Mouse (Mus musculus): ENCODE data around the gene Olfr92. TPM values are rescaled to one million over a fixed set of nuclear protein-coding genes. Genes with fewer than 3 reads are reported as not detected.

The Olfr92 gene
- total and polyA plus RNA-seq, 2 experiments from 2014 or later: not detected

- WGBS: 73% methylated on average over 3 of the region's 3 CpGs
- Histone ChIP-seq H3K9me3 (ENCODE audit: low read length) (no peaks in the 10 kb centered on the region), H3K9ac (replicated peaks; ENCODE audit: low read length, poor library complexity, severe bottlenecking) (no peak overlapping the region), H3K36me3 (ENCODE audit: insufficient read depth, low read length) (peaks cover 67% of the 10 kb centered on the region), H3K27ac (ENCODE audit: low read depth, low read length) (no peak overlapping the region; the same call in 1 of the 2 replicates), H3K27me3 (ENCODE audit: insufficient read depth, low read length) (no peaks in the 10 kb centered on the region), H3K4me3 (ENCODE audit: low read depth, low read length) (no peak overlapping the region), H3K4me1 (ENCODE audit: insufficient read depth, low read length) (no peaks in the 10 kb centered on the region), H3K4me2 (ENCODE audit: low read depth, low read length, poor library complexity, severe bottlenecking) (no peak overlapping the region)
- DNase-seq (ENCODE audit: low spot score) (no peak), ATAC-seq (ENCODE audit: low FRiP score) (no peak)
- no peak for TF ChIP-seq CTCF (IDR thresholded peaks at IDR 0.05)
Observed at GRCm38 (mm10) chr17:37061435-37061834, 58.5 kb downstream of the Olfr92 start.

Other genes with a start within 250 kb of the Olfr92 start
- gene Trim40, start 230.0 kb downstream of the Olfr92 start, total RNA-seq (2014; rRNA removed): not detected in 2 replicates
- gene Trim40, start 230.0 kb downstream of the Olfr92 start, polyA plus RNA-seq (2015; fragmentation: Nextera tagmentation; extraction: Ambion mirVana): 0.19 and 0.25 TPM in 2 replicates
- not detected in 2 replicates for gene Trim31, start 222.0 kb downstream of the Olfr92 start, total RNA-seq (2014; rRNA removed)
- gene Trim31, start 222.0 kb downstream of the Olfr92 start, polyA plus RNA-seq (2015; fragmentation: Nextera tagmentation; extraction: Ambion mirVana): not detected in 2 replicates
- gene Rnf39, start 177.2 kb downstream of the Olfr92 start, total RNA-seq (2014; rRNA removed): 3.9 TPM in 2 replicates
- gene Rnf39, start 177.2 kb downstream of the Olfr92 start, polyA plus RNA-seq (2015; fragmentation: Nextera tagmentation; extraction: Ambion mirVana): 2.8 and 3.3 TPM in 2 replicates
- gene Ppp1r11, start 168.3 kb downstream of the Olfr92 start, total RNA-seq (2014; rRNA removed): 54.0 and 64.5 TPM in 2 replicates
- 143 and 166 TPM in 2 replicates for gene Ppp1r11, start 168.3 kb downstream of the Olfr92 start, polyA plus RNA-seq (2015; fragmentation: Nextera tagmentation; extraction: Ambion mirVana)
- 31.6 and 37.1 TPM in 2 replicates for gene Znrd1, start 161.5 kb downstream of the Olfr92 start, total RNA-seq (2014; rRNA removed)
- gene Znrd1, start 161.5 kb downstream of the Olfr92 start, polyA plus RNA-seq (2015; fragmentation: Nextera tagmentation; extraction: Ambion mirVana): 42.4 and 43.7 TPM in 2 replicates
- gene Znrd1as, start 161.5 kb downstream of the Olfr92 start, total RNA-seq (2014; rRNA removed): 2.1 and 3.5 TPM in 2 replicates
- gene Znrd1as, start 161.5 kb downstream of the Olfr92 start, polyA plus RNA-seq (2015; fragmentation: Nextera tagmentation; extraction: Ambion mirVana): 2.8 and 3.0 TPM in 2 replicates
- not detected in 2 replicates for gene 2410137M14Rik, start 138.9 kb downstream of the Olfr92 start, total RNA-seq (2014; rRNA removed)
- gene 2410137M14Rik, start 138.9 kb downstream of the Olfr92 start, polyA plus RNA-seq (2015; fragmentation: Nextera tagmentation; extraction: Ambion mirVana): 0.39 and 0.52 TPM in 2 replicates
- 2.0 and 4.3 TPM in 2 replicates for gene H2-M5, start 130.6 kb downstream of the Olfr92 start, total RNA-seq (2014; rRNA removed)
- gene H2-M5, start 130.6 kb downstream of the Olfr92 start, polyA plus RNA-seq (2015; fragmentation: Nextera tagmentation; extraction: Ambion mirVana): 1.3 and 1.6 TPM in 2 replicates
- gene Zfp57, start 118.9 kb downstream of the Olfr92 start, total RNA-seq (2014; rRNA removed): 140 and 182 TPM in 2 replicates
- 166 and 171 TPM in 2 replicates for gene Zfp57, start 118.9 kb downstream of the Olfr92 start, polyA plus RNA-seq (2015; fragmentation: Nextera tagmentation; extraction: Ambion mirVana)
- not detected in 2 replicates for gene Mog, start 96.7 kb downstream of the Olfr92 start, total RNA-seq (2014; rRNA removed)
- gene Mog, start 96.7 kb downstream of the Olfr92 start, polyA plus RNA-seq (2015; fragmentation: Nextera tagmentation; extraction: Ambion mirVana): 0.95 and 1.1 TPM in 2 replicates
- gene Gabbr1, start 74.1 kb downstream of the Olfr92 start, total RNA-seq (2014; rRNA removed): 633 and 639 TPM in 2 replicates
- 111 and 116 TPM in 2 replicates for gene Gabbr1, start 74.1 kb downstream of the Olfr92 start, polyA plus RNA-seq (2015; fragmentation: Nextera tagmentation; extraction: Ambion mirVana)
- gene Olfr90, start 31.6 kb downstream of the Olfr92 start, total RNA-seq (2014; rRNA removed): not detected in 2 replicates
- gene Olfr90, start 31.6 kb downstream of the Olfr92 start, polyA plus RNA-seq (2015; fragmentation: Nextera tagmentation; extraction: Ambion mirVana): not detected in 2 replicates
- not detected in 2 replicates for gene Olfr91, start 21.8 kb downstream of the Olfr92 start, total RNA-seq (2014; rRNA removed)
- gene Olfr91, start 21.8 kb downstream of the Olfr92 start, polyA plus RNA-seq (2015; fragmentation: Nextera tagmentation; extraction: Ambion mirVana): not detected in 2 replicates
- not detected in 2 replicates for gene Olfr93, start 41.4 kb upstream of the Olfr92 start, total RNA-seq (2014; rRNA removed)
- gene Olfr93, start 41.4 kb upstream of the Olfr92 start, polyA plus RNA-seq (2015; fragmentation: Nextera tagmentation; extraction: Ambion mirVana): not detected in 2 replicates
- not detected in 2 replicates for gene Ubd, start 73.8 kb upstream of the Olfr92 start, total RNA-seq (2014; rRNA removed)
- not detected in 2 replicates for gene Ubd, start 73.8 kb upstream of the Olfr92 start, polyA plus RNA-seq (2015; fragmentation: Nextera tagmentation; extraction: Ambion mirVana)
- not detected in 2 replicates for gene Olfr94, start 80.9 kb upstream of the Olfr92 start, total RNA-seq (2014; rRNA removed)
- gene Olfr94, start 80.9 kb upstream of the Olfr92 start, polyA plus RNA-seq (2015; fragmentation: Nextera tagmentation; extraction: Ambion mirVana): not detected in 2 replicates
- not detected in 2 replicates for gene Olfr95, start 93.0 kb upstream of the Olfr92 start, total RNA-seq (2014; rRNA removed)
- gene Olfr95, start 93.0 kb upstream of the Olfr92 start, polyA plus RNA-seq (2015; fragmentation: Nextera tagmentation; extraction: Ambion mirVana): 0.02 TPM in 1 of 2 replicates, not detected in the other
- not detected in 2 replicates for gene Olfr96, start 100.1 kb upstream of the Olfr92 start, total RNA-seq (2014; rRNA removed)
- not detected in 2 replicates for gene Olfr96, start 100.1 kb upstream of the Olfr92 start, polyA plus RNA-seq (2015; fragmentation: Nextera tagmentation; extraction: Ambion mirVana)
- gene Olfr97, start 117.2 kb upstream of the Olfr92 start, total RNA-seq (2014; rRNA removed): not detected in 2 replicates
- gene Olfr97, start 117.2 kb upstream of the Olfr92 start, polyA plus RNA-seq (2015; fragmentation: Nextera tagmentation; extraction: Ambion mirVana): not detected in 2 replicates
- gene Olfr98, start 143.7 kb upstream of the Olfr92 start, total RNA-seq (2014; rRNA removed): not detected in 2 replicates
- gene Olfr98, start 143.7 kb upstream of the Olfr92 start, polyA plus RNA-seq (2015; fragmentation: Nextera tagmentation; extraction: Ambion mirVana): not detected in 2 replicates
- gene H2-M3, start 150.1 kb upstream of the Olfr92 start, total RNA-seq (2014; rRNA removed): 1.6 TPM in 2 replicates
- gene H2-M3, start 150.1 kb upstream of the Olfr92 start, polyA plus RNA-seq (2015; fragmentation: Nextera tagmentation; extraction: Ambion mirVana): 2.5 and 2.6 TPM in 2 replicates
- not detected in 2 replicates for gene Olfr99, start 163.4 kb upstream of the Olfr92 start, total RNA-seq (2014; rRNA removed)
- not detected in 2 replicates for gene Olfr99, start 163.4 kb upstream of the Olfr92 start, polyA plus RNA-seq (2015; fragmentation: Nextera tagmentation; extraction: Ambion mirVana)
- not detected in 2 replicates for gene Olfr101, start 184.2 kb upstream of the Olfr92 start, total RNA-seq (2014; rRNA removed)
- gene Olfr101, start 184.2 kb upstream of the Olfr92 start, polyA plus RNA-seq (2015; fragmentation: Nextera tagmentation; extraction: Ambion mirVana): not detected in 2 replicates
- gene Olfr102, start 197.0 kb upstream of the Olfr92 start, total RNA-seq (2014; rRNA removed): not detected in 2 replicates
- gene Olfr102, start 197.0 kb upstream of the Olfr92 start, polyA plus RNA-seq (2015; fragmentation: Nextera tagmentation; extraction: Ambion mirVana): not detected in 2 replicates
- gene Olfr103, start 219.6 kb upstream of the Olfr92 start, total RNA-seq (2014; rRNA removed): not detected in 2 replicates
- gene Olfr103, start 219.6 kb upstream of the Olfr92 start, polyA plus RNA-seq (2015; fragmentation: Nextera tagmentation; extraction: Ambion mirVana): not detected in 2 replicates
- gene Olfr104-ps, start 239.5 kb upstream of the Olfr92 start, total RNA-seq (2014; rRNA removed): 0.33 TPM in 1 of 2 replicates, not detected in the other
- not detected in 2 replicates for gene Olfr104-ps, start 239.5 kb upstream of the Olfr92 start, polyA plus RNA-seq (2015; fragmentation: Nextera tagmentation; extraction: Ambion mirVana)